Mouse (Mus musculus) spleen, postnatal 10 days (tissue): ENCODE data around the gene B9d2.

Source experiments
- DNase-seq, 2 experiments: peaks; one replicate each; pipeline ENCODE4 v3.0.0; 2021 to 2022; ENCODE audit warnings: low spot score in 2 of 2

Gene B9d2

DNA sequence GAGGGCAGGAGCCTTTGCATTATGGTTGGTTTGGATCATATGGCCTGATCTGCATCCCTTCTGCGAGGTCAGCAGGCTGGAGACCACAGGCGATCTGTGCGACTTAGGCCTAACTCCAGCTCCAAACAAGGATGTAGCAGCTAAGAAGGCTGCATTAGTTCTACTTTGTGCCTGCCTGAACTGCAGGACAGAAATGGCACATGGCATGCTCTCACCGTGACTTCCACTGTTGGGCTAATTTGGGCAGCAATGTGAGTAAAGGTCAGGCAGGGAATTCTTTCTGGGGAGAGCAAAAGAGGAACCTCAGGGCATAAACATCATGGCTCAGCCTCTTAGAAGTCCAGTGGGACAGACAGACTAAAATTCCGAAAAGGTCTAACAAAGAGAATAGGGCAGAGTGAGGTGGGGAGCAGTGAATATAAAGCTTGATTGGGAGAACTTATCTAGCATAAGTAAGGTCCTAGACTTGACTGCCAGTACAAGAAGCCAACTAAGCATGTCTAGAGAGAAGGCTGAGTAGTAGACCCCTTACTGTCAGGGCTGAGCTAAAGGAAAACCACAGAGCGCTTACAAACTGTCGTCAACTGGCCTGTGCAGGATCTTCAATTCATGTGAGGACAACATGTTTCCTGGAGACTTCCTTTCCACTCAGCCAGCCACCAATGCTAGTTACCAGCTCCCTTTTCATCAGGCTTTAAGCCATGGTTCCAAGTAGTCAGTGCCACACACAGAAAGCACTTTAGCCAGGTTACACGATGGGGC, 50.9 kb downstream of the B9d2 start:
- DNase-seq = no peak

DNA sequence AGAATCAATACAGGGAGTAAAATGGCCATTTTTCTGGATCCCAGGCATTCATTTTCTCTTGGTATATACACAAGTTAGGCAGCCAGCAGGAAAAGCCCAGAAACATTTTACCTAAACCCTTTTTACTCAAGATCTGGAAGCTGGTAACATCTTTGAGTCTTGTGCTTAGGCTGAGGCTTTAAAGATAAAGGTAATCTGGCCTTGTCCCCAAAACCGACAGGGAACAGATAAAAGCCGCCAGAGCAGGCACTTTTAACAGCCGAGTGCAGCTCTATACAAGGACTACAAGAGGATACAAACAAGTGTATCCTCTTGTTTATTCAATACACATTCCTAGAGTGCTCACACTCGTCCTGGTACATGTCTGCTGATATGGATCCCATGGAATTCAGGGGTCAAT, 54.4 kb downstream of the B9d2 start:
- DNase-seq = no peak
